Mouse (Mus musculus) left cerebral cortex, postnatal 10 days (tissue): ENCODE data around the gene Dyrk2. TPM values are rescaled to one million over a fixed set of nuclear protein-coding genes. Genes with fewer than 3 reads are reported as not detected.

ENCODE experiments used
- DNase-seq, 2 experiments: peaks; one replicate each; pipeline ENCODE4 v3.0.0; 2021 to 2022; ENCODE audit warnings: low spot score in 2 of 2, mixed read lengths in 1 of 2; ENCODE audit errors: extremely low spot score in 1 of 2
- intact Hi-C: fragments of 180-260 bp; cut with DNase I; formaldehyde crosslinking; loops from one replicate; pipeline ENCODE4 v1.15.1; 2025
- total RNA-seq, 2 experiments: library from RNA; stranded (reverse); gene quantifications; 2 replicates each; pipeline ENCODE4 v1.2.3; 2021

Dyrk2 gene
- total RNA-seq, 2 experiments from 2014 or later, result 77.7 to 102 TPM

DNA sequence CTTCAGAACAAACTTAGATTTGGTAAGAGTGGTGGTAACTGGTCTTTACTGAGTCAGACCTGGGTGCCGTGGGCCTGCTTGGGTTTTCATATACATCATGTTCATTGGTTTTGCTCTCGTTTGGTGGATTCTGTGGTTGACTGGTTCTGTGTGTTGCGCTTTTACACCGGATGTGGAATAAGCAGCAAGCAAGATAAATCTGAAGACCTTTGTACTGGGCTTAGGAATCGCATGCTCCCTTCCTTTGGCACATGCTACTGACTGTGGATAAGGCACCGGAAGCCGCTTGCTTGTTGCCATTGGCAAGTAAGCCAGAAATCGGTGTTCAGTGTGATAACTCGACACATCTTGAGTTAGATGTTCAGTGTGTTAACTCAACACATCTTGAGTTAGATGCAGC, 15.4 kb downstream of the Dyrk2 start:
- intact Hi-C loops, result no loop called here
- no peak for DNase-seq

DNA sequence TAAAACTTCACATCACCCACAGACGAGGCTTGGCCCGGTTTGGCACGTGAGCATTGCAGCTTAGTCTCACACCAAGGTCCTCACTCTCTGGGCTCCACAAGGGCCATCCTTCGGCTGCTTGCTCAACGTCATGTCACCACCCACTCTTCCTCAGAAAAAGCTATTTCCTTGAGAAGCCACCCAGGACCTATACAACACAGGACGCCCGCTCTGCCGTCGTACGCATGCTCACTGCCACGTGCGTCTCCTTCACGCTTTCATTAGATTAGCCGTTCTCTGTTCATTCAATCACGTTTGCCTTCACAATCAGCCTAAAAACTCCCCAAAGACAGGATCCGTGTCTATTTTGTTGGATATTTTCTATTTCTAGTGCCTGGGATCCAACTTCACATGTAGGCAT, 17.5 kb downstream of the Dyrk2 start:
- intact Hi-C loops, result no loop called here
- DNase-seq, result no peak

DNA sequence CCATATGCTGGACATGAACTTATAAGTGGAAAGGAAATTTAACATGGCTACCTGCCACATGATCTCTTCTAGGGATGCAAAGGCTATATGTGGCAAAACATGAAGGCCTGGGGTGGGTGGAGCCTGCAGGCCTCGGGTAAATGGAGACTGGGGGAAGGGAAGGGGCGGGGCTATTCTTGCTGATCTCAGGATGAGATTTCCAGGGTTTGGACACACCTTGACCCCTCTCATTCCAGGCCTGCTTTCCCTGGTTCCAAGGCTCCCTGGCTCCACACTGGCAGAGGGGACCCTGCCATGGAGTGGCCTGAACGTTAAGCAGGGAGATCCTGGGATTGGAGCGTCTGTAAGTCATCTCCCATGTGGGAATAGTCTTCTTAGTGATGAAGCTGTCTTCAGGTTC, 21.5 kb downstream of the Dyrk2 start:
- DNase-seq, result no peak
- intact Hi-C loops, result no loop called here

DNA sequence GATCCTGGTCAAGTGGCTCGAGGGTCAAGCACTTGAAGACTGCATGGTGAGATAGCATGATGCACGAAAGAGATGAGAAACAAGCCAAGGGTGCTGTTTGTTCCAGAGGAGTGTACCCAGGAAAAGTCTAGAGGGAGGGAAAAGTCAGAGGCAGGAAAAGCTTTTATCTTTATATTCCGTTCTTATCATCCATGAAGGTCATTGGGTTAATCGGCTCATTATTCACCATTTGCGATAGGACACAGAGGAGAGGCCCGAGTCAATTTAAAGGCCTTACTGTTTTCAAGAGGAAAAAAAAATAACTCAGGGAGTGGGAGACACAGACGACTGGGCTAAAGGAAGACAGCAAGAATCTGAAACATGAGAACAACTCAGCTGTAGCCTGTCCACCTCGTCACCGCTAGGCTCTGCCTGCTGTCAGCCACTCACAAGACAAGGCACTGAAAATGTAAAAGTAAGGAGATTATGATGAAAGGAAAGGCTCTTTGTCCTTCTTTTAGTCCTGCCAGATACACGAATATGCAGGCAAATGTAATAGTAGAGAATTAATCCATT, 22.9 kb downstream of the Dyrk2 start:
- intact Hi-C loops, result no loop called here
- no peak for DNase-seq

DNA sequence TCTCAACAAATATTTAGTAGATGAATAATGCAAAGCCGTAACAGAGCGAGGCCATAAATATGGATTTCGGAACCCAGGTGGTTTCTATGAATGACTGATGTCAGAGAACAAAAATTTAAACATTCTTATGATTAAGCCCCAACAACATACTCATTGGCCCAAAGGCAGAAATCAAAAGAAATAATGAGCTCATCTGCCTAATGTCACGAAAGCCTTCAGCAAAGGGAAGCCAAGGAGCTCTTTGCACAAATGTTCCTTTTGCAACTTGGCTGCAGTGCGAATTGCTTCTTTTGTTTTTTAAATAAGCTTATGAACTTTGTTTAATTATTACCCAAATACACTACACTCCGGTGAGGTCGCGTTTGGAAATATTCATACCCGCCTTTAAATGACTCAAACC, 29.4 kb downstream of the Dyrk2 start:
- intact Hi-C loops, result no loop called here
- no peak for DNase-seq

DNA sequence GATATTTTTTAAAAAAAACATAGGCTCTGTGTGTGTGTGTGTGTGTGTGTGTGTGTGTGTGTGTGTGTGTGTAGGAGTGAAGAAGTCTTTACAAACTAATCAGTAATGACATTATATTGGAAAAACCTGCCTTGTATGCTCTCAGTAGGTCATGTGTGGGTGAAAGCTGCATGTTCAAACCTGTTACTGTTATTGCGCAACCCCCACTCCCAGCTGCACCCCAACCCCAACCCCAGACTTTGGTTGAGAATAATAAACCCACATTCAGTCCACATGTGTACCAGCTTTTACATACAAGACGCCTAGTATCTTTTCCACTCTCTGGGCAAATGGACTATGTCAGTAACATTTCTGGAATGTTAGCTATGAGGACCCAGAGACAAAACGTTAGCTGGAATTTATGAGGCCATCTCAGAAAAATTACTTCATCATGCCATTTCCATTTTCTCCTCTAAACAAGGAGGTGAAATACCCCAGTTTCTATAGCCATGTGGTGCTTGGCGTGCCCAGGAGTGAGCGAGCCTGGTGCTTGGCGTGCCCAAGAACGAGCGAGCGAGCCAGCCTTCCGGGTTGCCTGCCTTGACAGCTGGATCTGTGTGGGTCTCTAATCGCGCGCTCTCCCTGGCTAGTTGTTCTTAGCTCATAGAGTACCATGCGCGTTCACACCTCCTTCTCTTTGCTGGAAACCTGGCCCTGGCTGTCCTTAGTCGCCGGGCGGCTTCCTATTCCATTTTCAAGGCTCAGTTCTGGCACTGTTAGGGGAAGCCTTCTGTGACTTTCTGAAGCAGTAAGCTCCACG, 30.5 kb downstream of the Dyrk2 start:
- no peak for DNase-seq
- intact Hi-C loops, result no loop called here

DNA sequence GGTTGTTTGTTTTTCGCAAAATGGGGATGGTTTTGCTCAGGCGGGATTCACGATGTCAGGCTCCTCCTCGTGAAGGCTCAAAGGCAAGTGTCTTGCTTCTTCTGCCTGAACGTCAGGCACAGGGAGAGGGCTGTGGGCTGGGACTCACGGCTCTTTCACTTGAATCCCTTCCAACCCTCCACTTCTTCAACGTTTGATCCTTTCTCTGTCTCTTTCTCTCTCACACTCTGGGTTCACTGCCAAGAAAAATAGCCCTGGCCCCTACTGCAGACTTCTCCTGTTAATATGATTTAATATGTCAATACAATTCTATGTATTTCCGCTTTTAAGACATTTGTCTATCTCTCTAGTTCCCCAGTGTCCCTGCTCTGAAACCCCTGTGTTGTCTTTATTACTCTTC, 32.4 kb downstream of the Dyrk2 start:
- intact Hi-C loops, result no loop called here
- no peak for DNase-seq

DNA sequence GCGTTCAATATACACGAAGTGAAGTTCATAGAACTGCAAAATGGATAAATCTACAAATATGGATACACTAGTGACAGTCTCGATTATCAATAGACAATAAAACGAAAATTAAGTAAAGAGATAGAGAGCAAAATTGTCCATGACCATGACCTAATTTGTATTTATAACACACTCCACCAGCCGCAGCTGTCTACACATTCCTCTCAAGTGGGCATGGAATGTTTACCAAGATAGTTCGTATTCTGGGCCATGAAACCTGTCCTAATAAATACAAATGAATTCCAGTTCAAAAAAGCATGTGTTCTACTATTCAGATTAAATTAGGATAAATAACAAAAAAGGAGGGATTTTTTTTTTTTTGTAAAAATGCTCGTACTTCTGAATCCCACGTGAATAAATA, 38.8 kb downstream of the Dyrk2 start:
- intact Hi-C loops, result no loop called here
- DNase-seq, result no peak

DNA sequence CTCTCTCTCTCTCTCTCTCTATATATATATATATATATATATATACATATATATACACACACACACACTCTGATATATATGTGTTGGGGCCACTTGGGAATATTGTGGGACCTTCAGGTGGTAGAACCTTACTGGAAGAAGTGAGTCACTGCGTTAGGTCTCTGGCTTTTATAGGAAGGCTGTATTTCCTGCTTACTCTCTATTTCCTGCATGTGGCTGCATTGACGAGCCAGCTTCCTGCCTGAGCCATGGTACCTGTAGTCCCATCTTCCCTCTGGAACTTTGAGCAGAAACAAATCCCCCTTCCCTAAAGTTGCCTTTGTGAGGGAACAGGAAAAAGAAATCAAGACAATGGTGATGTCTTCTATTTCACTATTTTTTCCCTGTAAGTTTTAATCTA, 40.4 kb downstream of the Dyrk2 start:
- no peak for DNase-seq
- intact Hi-C loops, result no loop called here

DNA sequence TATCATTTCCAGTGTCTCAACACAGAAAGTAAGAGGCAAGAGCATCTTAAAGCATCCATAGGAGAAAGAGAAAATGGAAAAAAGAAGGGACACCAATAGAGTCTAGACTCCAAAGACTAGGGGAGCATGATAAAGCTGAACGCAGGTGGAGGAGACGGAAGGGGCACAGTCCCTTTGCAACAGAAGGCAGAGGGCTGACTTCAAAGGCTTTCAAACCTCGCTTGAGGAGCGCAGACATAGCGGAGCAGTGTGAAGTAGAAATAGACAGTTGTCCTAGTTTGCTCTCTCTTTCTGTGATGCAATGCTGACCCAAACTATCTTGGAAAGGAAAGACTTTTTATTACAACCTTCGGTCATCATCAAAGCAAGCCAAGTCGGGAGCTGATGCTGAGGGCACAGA, 42.9 kb downstream of the Dyrk2 start:
- no peak for DNase-seq
- intact Hi-C loops, result no loop called here

DNA sequence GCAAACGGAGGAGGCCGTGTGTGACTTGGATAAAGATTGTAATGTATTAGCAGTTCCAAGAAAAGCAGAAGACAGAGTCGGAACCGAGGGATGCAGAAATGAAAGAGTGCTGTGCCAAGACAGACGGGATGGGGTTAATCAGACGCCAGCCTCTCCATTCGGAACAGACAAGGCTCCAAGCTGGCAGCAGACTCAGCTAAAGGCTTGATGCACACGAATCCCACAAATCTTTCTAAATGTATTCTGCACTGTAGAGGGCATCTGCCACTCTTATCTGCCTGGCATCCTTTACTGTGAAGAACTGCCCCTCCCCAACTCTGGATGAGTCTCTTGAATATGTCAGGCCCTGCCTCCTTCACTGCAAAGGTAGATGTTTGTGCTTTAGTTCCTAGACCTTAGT, 45.2 kb downstream of the Dyrk2 start:
- intact Hi-C loops, result no loop called here
- DNase-seq, result peak in 1 of 2 experiments; percentile 29

DNA sequence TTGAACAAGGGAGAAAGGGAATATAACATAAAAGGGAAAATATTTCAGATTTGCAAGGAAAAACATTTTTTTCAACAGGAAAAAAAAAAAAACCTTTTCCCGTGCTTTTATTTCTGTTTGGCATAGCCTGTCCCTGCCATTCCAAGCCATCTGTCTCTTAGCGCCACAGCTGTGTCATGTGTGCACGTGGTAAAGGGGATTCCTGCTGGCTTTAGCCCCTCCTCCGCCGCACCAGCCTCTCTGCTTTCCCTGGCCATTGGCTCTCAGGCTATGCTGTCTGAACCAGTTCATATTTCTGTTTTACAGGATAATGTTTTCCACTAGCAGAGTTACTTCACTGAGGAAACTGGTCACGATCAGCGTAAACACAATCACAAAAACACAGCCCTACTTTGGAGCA, 49.1 kb downstream of the Dyrk2 start:
- intact Hi-C loops, result no loop called here

DNA sequence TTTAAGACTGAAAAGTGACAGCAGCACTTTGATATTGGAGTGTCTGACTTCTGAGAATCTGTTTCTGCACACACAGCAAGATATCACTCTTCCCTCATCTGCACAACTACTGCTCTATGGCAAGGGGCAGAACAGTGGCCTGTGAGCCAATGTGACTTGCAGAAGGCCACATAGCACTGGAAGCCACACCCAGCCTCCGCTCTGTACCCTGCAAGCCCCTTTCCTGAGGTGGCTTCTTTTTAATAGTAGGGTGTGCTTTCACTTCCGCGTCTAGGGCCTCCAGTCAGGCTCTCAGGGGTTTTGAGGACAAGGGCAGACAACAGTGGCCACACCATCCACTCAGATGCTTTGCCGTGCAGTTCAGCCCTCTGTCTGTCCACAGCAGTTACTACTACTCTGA, 50.2 kb downstream of the Dyrk2 start:
- intact Hi-C loops, result no loop called here
- DNase-seq, result no peak

More for the DNA sequence above, 49.1 kb downstream of the Dyrk2 start:
- DNase-seq, result peak; percentile 59 to 75

DNA sequence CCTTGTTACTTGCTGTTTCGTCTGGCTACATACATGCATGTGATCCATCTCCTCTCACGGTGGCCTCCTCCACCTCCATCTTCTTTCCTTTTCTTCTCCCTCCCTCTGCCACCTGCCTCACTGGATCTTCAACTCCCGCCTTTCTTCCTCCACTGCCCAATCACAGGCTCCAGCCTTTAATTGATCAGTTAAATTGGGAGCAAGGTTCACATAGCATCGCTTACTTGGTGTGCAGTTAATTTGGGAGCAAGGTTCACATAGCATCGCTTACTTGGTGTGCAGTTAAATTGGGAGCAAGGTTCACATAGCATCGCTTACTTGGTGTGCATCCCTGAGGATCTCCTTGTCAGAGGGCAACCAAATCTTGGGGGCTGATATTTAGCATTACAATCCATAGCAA, 52.9 kb downstream of the Dyrk2 start:
- DNase-seq, result no peak
- intact Hi-C loops, result no loop called here

DNA sequence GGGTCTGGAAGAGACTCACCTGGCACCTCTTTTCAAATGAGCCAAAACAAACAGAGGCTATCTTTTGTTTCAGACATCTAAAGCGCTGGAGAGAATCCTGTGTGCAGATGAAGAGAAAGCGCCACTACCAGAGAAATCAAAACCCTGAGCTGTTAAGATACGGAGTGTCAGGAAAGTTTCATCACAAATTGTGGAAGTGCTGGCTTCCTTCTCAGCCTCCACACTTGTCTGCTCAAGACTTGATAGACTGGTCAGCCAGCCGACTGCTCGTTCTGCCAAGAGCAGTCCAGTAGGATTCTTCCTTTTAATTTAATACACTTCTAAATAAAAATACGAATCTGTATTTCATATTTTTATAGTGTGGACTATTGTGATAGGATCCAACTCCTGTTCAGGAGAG, 58.1 kb downstream of the Dyrk2 start:
- intact Hi-C loops, result no loop called here
- DNase-seq, result no peak

DNA sequence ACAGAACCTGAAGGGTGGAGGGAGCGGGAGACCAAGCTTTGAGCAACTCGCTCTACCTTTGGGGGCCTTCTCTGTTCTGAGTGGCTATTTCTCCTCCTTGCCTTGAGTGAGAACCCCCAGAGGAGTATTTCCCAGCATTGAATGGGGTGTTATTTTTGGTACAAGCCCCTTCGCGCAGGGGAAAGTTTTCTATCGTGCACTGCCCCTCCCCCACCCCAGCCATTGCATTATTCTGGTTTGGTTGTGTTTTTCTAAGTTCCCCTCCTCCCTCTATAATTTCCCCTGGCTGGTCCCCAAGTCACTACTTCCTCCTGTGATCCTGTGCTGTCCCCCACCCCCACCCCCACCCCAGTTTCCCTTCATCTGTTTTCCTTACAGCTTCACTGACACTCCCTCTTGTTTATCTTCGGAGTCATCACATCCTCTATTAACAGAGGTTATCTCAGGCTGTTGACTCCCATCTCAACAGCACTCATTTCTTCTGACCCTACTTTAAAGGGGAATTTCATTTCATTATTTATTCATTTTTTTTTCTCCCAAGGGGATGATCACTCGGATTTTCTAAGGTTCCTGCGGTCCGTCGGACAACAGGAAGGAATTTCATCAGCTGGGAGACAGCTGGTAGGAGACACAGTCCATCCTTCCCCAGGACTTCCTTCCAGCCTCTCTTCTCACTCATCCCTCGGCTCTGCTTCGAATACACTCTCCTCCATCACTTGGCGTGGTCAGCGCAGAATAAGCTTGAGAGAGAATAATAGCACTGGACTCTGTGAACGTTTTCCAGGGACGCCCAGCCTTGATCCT, 58.9 kb downstream of the Dyrk2 start:
- intact Hi-C loops, result no loop called here
- peak in 1 of 2 experiments; percentile 53 for DNase-seq
